Mouse (Mus musculus): ENCODE measurements around the gene Ifi27l2b. TPM values are rescaled to one million over a fixed set of nuclear protein-coding genes. Genes with fewer than 3 reads are reported as not detected.

Ifi27l2b gene
- polyA plus RNA-seq (2012; ENCODE audit: insufficient read depth, insufficient read length, low replicate concordance, missing spikeins) = not detected in 2 replicates

DNA sequence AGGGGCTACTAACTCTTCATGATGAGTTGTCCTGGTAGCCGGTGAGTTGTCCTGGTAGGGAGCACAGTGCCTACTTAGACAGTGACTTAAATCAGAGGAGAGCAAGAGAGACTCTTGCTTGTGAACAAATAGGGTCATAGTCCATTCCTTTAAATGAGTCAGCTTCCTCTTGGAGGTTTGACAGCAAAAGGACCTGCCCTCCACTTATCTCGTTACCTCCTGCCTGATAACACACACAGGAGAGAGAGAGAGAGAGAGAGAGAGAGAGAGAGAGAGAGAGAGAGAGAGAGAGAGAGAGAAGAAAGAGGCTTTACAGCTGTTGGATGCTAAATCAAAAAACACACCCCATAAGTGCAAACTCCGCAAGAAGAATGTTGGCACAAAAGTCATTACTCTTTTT is at the start of gene Ifi27l2b:
TSS of gene Ifi27l2b (minus strand) at position 84 of the 400 bp plus-strand sequence.
- 72% methylated on average over 3 of the region's 3 CpGs for WGBS
- TF ChIP-seq POLR2A (IDR thresholded peaks at IDR 0.05; ENCODE audit: insufficient read depth, low read depth, low read length) (no peak), CTCF (IDR thresholded peaks at IDR 0.05; ENCODE audit: insufficient read depth, low read depth, low read length) (no peak)
- no peak within 1 kb of the TSS for H3K27ac ChIP-seq (ENCODE audit: insufficient read depth, low read depth, low read length)

GRCm38 (mm10) chr12:103504402-103504801 is 47.4 kb upstream of the Ifi27l2b start:
- 92% methylated on average over 3 of the region's 3 CpGs for WGBS
- TF ChIP-seq POLR2A (IDR thresholded peaks at IDR 0.05; ENCODE audit: insufficient read depth, low read depth, low read length) (no peak), CTCF (IDR thresholded peaks at IDR 0.05; ENCODE audit: insufficient read depth, low read depth, low read length) (no peak)
- Histone ChIP-seq H3K27ac (ENCODE audit: insufficient read depth, low read depth, low read length) (no peak overlapping the region), H3K4me1 (ENCODE audit: control insufficient read depth, insufficient read depth, low read length) (peaks cover 3% of the 10 kb centered on the region), H3K4me3 (ENCODE audit: insufficient read depth, low read depth, low read length) (no peak overlapping the region)

More for the DNA sequence above, at the start of gene Ifi27l2b:
- H3K4me3 ChIP-seq (ENCODE audit: insufficient read depth, low read depth, low read length) = no peak within 1 kb of the TSS
- no peaks in the 10 kb centered on the region for H3K4me1 ChIP-seq (ENCODE audit: control insufficient read depth, insufficient read depth, low read length)

- WGBS = 84% methylated on average over 3 of the region's 3 CpGs
- Histone ChIP-seq H3K27ac (ENCODE audit: insufficient read depth, low read depth, low read length) (no peak overlapping the region), H3K4me3 (ENCODE audit: insufficient read depth, low read depth, low read length) (no peak overlapping the region), H3K4me1 (ENCODE audit: control insufficient read depth, insufficient read depth, low read length) (no peaks in the 10 kb centered on the region)
- TF ChIP-seq POLR2A (IDR thresholded peaks at IDR 0.05; ENCODE audit: insufficient read depth, low read depth, low read length) (no peak), CTCF (IDR thresholded peaks at IDR 0.05; ENCODE audit: insufficient read depth, low read depth, low read length) (no peak)
Measured at GRCm38 (mm10) chr12:103503300-103503699, 46.3 kb upstream of the Ifi27l2b start.

- Histone ChIP-seq H3K27ac (ENCODE audit: insufficient read depth, low read depth, low read length) (no peak overlapping the region), H3K4me3 (ENCODE audit: insufficient read depth, low read depth, low read length) (no peak overlapping the region), H3K4me1 (ENCODE audit: control insufficient read depth, insufficient read depth, low read length) (no peaks in the 10 kb centered on the region)
- 70% methylated on average over 2 of the region's 2 CpGs for WGBS
- no peak for TF ChIP-seq CTCF (IDR thresholded peaks at IDR 0.05; ENCODE audit: insufficient read depth, low read depth, low read length)
- TF ChIP-seq POLR2A (IDR thresholded peaks at IDR 0.05; ENCODE audit: insufficient read depth, low read depth, low read length) = no peak
Measured at GRCm38 (mm10) chr12:103499261-103499660, 42.2 kb upstream of the Ifi27l2b start.

DNA sequence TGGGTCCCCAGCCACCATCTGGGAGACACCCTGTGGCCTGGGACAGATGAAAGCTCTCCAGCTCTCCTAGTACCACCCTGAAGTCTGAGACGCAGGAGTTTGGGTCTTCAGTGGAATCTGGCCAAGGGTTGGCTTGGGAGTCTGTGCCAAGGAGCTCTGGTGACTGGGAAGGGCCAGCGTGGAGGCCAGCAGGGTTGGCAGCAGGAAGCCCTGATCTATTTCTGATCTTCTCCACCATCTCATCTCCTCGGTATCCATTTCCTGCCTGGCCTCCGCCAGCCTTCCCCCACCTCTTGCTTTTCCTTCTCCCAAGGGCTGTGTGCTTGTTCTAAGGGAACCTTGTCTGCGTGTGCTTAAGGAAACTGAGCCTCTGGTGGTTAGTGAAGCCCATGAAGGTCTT is 41.7 kb upstream of the Ifi27l2b start:
- H3K27ac ChIP-seq (ENCODE audit: insufficient read depth, low read depth, low read length) = no peak overlapping the region
- TF ChIP-seq POLR2A (IDR thresholded peaks at IDR 0.05; ENCODE audit: insufficient read depth, low read depth, low read length) (no peak), CTCF (IDR thresholded peaks at IDR 0.05; ENCODE audit: insufficient read depth, low read depth, low read length) (no peak)
- 59% methylated on average over 5 of the region's 5 CpGs for WGBS
- no peak overlapping the region for H3K4me3 ChIP-seq (ENCODE audit: insufficient read depth, low read depth, low read length)
- H3K4me1 ChIP-seq (ENCODE audit: control insufficient read depth, insufficient read depth, low read length) = no peaks in the 10 kb centered on the region

DNA sequence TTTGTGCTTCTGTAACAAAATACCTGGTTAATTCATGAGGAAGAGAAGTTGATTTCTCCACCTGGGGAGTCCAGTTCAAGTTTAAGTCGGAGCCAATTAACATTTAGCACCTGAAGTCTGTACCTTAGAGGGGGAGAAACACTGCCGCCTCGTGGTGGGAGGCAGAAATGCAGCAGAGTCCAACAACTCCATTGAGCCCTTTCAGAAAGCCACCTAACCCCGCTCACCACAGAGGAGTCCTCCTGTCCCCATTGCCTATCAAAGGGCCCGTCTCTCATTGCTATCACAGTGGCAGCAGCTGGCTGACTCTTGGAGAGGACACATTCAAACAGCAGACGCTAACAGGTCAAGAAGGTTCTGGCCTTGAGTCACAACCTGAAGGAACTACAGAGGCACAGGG is 37.5 kb upstream of the Ifi27l2b start:
- TF ChIP-seq CTCF (IDR thresholded peaks at IDR 0.05; ENCODE audit: insufficient read depth, low read depth, low read length) = 0 out of 2 replicates have a peak, but pooled peaks have one; percentile 23
- no peak for TF ChIP-seq POLR2A (IDR thresholded peaks at IDR 0.05; ENCODE audit: insufficient read depth, low read depth, low read length)
- 23% methylated on average over 6 of the region's 6 CpGs for WGBS
- no peak overlapping the region for H3K27ac ChIP-seq (ENCODE audit: insufficient read depth, low read depth, low read length)
- H3K4me3 ChIP-seq (ENCODE audit: insufficient read depth, low read depth, low read length) = no peak overlapping the region
- no peaks in the 10 kb centered on the region for H3K4me1 ChIP-seq (ENCODE audit: control insufficient read depth, insufficient read depth, low read length)

GRCm38 (mm10) chr12:103492767-103493166 is 35.7 kb upstream of the Ifi27l2b start:
- Histone ChIP-seq H3K4me3 (ENCODE audit: insufficient read depth, low read depth, low read length) (no peak overlapping the region), H3K27ac (ENCODE audit: insufficient read depth, low read depth, low read length) (no peak overlapping the region), H3K4me1 (ENCODE audit: control insufficient read depth, insufficient read depth, low read length) (no peaks in the 10 kb centered on the region)
- 30% methylated on average over 5 of the region's 5 CpGs for WGBS
- TF ChIP-seq CTCF (IDR thresholded peaks at IDR 0.05; ENCODE audit: insufficient read depth, low read depth, low read length) = no peak
- TF ChIP-seq POLR2A (IDR thresholded peaks at IDR 0.05; ENCODE audit: insufficient read depth, low read depth, low read length) = no peak

- TF ChIP-seq CTCF (IDR thresholded peaks at IDR 0.05; ENCODE audit: insufficient read depth, low read depth, low read length) = no peak
- no peak for TF ChIP-seq POLR2A (IDR thresholded peaks at IDR 0.05; ENCODE audit: insufficient read depth, low read depth, low read length)
- WGBS = 74% methylated on average over 3 of the region's 3 CpGs
- H3K4me3 ChIP-seq (ENCODE audit: insufficient read depth, low read depth, low read length) = no peak overlapping the region
- no peak overlapping the region for H3K27ac ChIP-seq (ENCODE audit: insufficient read depth, low read depth, low read length)
- H3K4me1 ChIP-seq (ENCODE audit: control insufficient read depth, insufficient read depth, low read length) = no peaks in the 10 kb centered on the region
Measured at GRCm38 (mm10) chr12:103491091-103491730, 34.2 kb upstream of the Ifi27l2b start.

- 65% methylated on average over 2 of the region's 2 CpGs for WGBS
- TF ChIP-seq POLR2A (IDR thresholded peaks at IDR 0.05; ENCODE audit: insufficient read depth, low read depth, low read length) (no peak), CTCF (IDR thresholded peaks at IDR 0.05; ENCODE audit: insufficient read depth, low read depth, low read length) (no peak)
Measured at GRCm38 (mm10) chr12:103487750-103488149, 30.7 kb upstream of the Ifi27l2b start.

More at GRCm38 (mm10) chr12:103487750-103488149, 30.7 kb upstream of the Ifi27l2b start:
- Histone ChIP-seq H3K4me3 (ENCODE audit: insufficient read depth, low read depth, low read length) (no peak overlapping the region), H3K27ac (ENCODE audit: insufficient read depth, low read depth, low read length) (no peak overlapping the region), H3K4me1 (ENCODE audit: control insufficient read depth, insufficient read depth, low read length) (no peaks in the 10 kb centered on the region)

All from olfactory bulb, adult 2 months (tissue).